Mouse (Mus musculus) bone marrow macrophage, adult 2 months (primary cell): ENCODE data around the gene Borcs6. TPM values are rescaled to one million over a fixed set of nuclear protein-coding genes. Genes with fewer than 3 reads are reported as not detected.

ENCODE experiments used
- H3K27ac ChIP-seq: 2 replicates; pipeline ENCODE4 v1.5.1; 2012; ENCODE audit warnings: low read depth, low read length; ENCODE audit not compliant: insufficient read depth
- H3K4me1 ChIP-seq: 2 replicates; pipeline ENCODE4 v1.6.1; 2012; ENCODE audit warnings: low read length; ENCODE audit not compliant: control insufficient read depth, insufficient read depth
- H3K4me3 ChIP-seq: 2 replicates; pipeline ENCODE4 v1.5.1; 2012; ENCODE audit warnings: mild to moderate bottlenecking, low read length, moderate library complexity; ENCODE audit not compliant: insufficient read depth
- CTCF ChIP-seq: IDR thresholded peaks from 2 replicates; pipeline ENCODE4 v1.5.1; 2012; ENCODE audit warnings: low read depth, mild to moderate bottlenecking, low read length, moderate library complexity
- POLR2A ChIP-seq: IDR thresholded peaks from 2 replicates; pipeline ENCODE4 v1.6.1; 2012; ENCODE audit warnings: mild to moderate bottlenecking, low read depth, low read length, borderline replicate concordance
- polyA plus RNA-seq: library from polyadenylated mRNA; stranded (reverse); fragments of >200 nt; gene quantifications from 2 replicates; pipeline ENCODE4 v1.2.4, GENCODE M21; 2012; ENCODE audit not compliant: missing spikeins, insufficient read depth, insufficient read length

Borcs6 gene
- polyA plus RNA-seq, 1 experiment: 36.9 TPM

GRCm38 (mm10) chr11:69048151-69048550, 11.4 kb upstream of the Borcs6 start:
- TF ChIP-seq POLR2A: no peak
- no peak for TF ChIP-seq CTCF
- Histone ChIP-seq H3K27ac (no peak overlapping the region), H3K4me3 (no peak overlapping the region), H3K4me1 (peaks cover 26% of the 10 kb centered on the region)

GRCm38 (mm10) chr11:69050748-69051147, 8.8 kb upstream of the Borcs6 start:
- Histone ChIP-seq H3K4me3 (no peak overlapping the region), H3K4me1 (peaks cover 30% of the 10 kb centered on the region), H3K27ac (no peak overlapping the region)
- no peak for TF ChIP-seq CTCF
- no peak for TF ChIP-seq POLR2A

GRCm38 (mm10) chr11:69051771-69052170, 7.7 kb upstream of the Borcs6 start:
- TF ChIP-seq CTCF (no peak), POLR2A (no peak)
- H3K4me1 ChIP-seq: peaks cover 37% of the 10 kb centered on the region

GRCm38 (mm10) chr11:69052824-69053421, 6.6 kb upstream of the Borcs6 start:
- Histone ChIP-seq H3K27ac (peak overlapping the region; percentile 20; the same call in 1 of the 2 replicates), H3K4me1 (peaks cover 34% of the 10 kb centered on the region), H3K4me3 (no peak overlapping the region)
- TF ChIP-seq POLR2A: no peak
- TF ChIP-seq CTCF: no peak

More at GRCm38 (mm10) chr11:69051771-69052170, 7.7 kb upstream of the Borcs6 start:
- H3K27ac ChIP-seq: no peak overlapping the region
- no peak overlapping the region for H3K4me3 ChIP-seq

GRCm38 (mm10) chr11:69053848-69054247, 5.7 kb upstream of the Borcs6 start:
- TF ChIP-seq CTCF: no peak
- no peak for TF ChIP-seq POLR2A
- Histone ChIP-seq H3K4me1 (peaks cover 32% of the 10 kb centered on the region), H3K4me3 (no peak overlapping the region), H3K27ac (no peak overlapping the region)

- Histone ChIP-seq H3K4me3 (peak overlapping the region; percentile 84), H3K4me1 (peaks cover 27% of the 10 kb centered on the region), H3K27ac (peak overlapping the region; percentile 82)
- TF ChIP-seq CTCF (no peak), POLR2A (no peak)
Observed at GRCm38 (mm10) chr11:69058265-69058664, 1.3 kb upstream of the Borcs6 start.

GRCm38 (mm10) chr11:69058729-69059356, 674 bp upstream of the Borcs6 start:
- Histone ChIP-seq H3K4me1 (peaks cover 23% of the 10 kb centered on the region), H3K4me3 (peak overlapping the region; percentile 84), H3K27ac (peak overlapping the region; percentile 82)
- TF ChIP-seq CTCF (no peak), POLR2A (no peak)

GRCm38 (mm10) chr11:69059975-69060411, 476 bp downstream of the Borcs6 start:
- peaks cover 24% of the 10 kb centered on the region for H3K4me1 ChIP-seq
- peak overlapping the region; percentile 81 for H3K4me3 ChIP-seq
- TF ChIP-seq CTCF (no peak), POLR2A (no peak)
- peak overlapping the region; percentile 74 for H3K27ac ChIP-seq

- Histone ChIP-seq H3K27ac (peak overlapping the region; percentile 74), H3K4me3 (peak overlapping the region; percentile 81), H3K4me1 (peaks cover 19% of the 10 kb centered on the region)
- no peak for TF ChIP-seq CTCF
- TF ChIP-seq POLR2A: no peak
Observed at GRCm38 (mm10) chr11:69060448-69061254, 1.1 kb downstream of the Borcs6 start.
